Mouse (Mus musculus) thymus, adult 2 months (tissue): ENCODE measurements at regions not wholly inside any gene's neighbourhood (a gene's known extent, or its start where the extent isn't known, plus 50 kb on each side); places are given as distances from the start of the nearest gene placed in this dataset.

Experiments used
- DNase-seq: peaks from one replicate; pipeline ENCODE4 v3.0.0; 2021
- H3K27ac ChIP-seq: fragments of 200-500 bp; 2 replicates; pipeline ENCODE4 v1.5.1; 2012; ENCODE audit warnings: low read length, control low read depth; ENCODE audit not compliant: control insufficient read depth, insufficient read depth
- H3K27me3 ChIP-seq: fragments of 200-500 bp; 2 replicates; pipeline ENCODE4 v1.6.1; 2012; ENCODE audit warnings: mild to moderate bottlenecking, low read length, moderate library complexity, mixed read lengths; ENCODE audit not compliant: control insufficient read depth, insufficient read depth
- H3K36me3 ChIP-seq: fragments of 200-500 bp; 2 replicates; pipeline ENCODE4 v1.6.1; 2012; ENCODE audit warnings: mild to moderate bottlenecking, low read length, moderate library complexity; ENCODE audit not compliant: control insufficient read depth, insufficient read depth
- H3K4me1 ChIP-seq: fragments of 200-500 bp; replicated peaks from 2 replicates; pipeline ENCODE4 v1.6.1; 2012; ENCODE audit warnings: low read length; ENCODE audit not compliant: control insufficient read depth, insufficient read depth
- H3K4me3 ChIP-seq: fragments of 200-500 bp; 2 replicates; pipeline ENCODE4 v1.5.1; 2012; ENCODE audit warnings: mild to moderate bottlenecking, low read length, control low read depth, moderate library complexity; ENCODE audit not compliant: control insufficient read depth, insufficient read depth
- CTCF ChIP-seq: fragments of 200-500 bp; IDR thresholded peaks from 2 replicates; pipeline ENCODE4 v1.5.1; 2012; ENCODE audit warnings: mild to moderate bottlenecking, control low read depth, low read length, moderate library complexity, borderline replicate concordance; ENCODE audit not compliant: control insufficient read depth, poor library complexity, insufficient read depth; ENCODE audit errors: extremely low read depth
- POLR2A ChIP-seq: fragments of 200-500 bp; IDR thresholded peaks from 2 replicates; pipeline ENCODE4 v1.6.1; 2012; ENCODE audit warnings: mild to moderate bottlenecking, low read length, control low read depth, moderate library complexity; ENCODE audit not compliant: control insufficient read depth, poor library complexity, insufficient read depth; ENCODE audit errors: extremely low read depth
- WGBS: fragments of 180-500 bp; shearing (Covaris S2); methylation state at CpG from one replicate; pipeline ENCODE4 v1.1.7; 2018; 5-methylcytosine and 5-hydroxymethylcytosine counted together

GRCm38 (mm10) chr13:111193919-111194318, 60.9 kb upstream of the Actbl2 start:
- no peak for TF ChIP-seq POLR2A
- TF ChIP-seq CTCF: no peak
- Histone ChIP-seq H3K36me3 (no peaks in the 10 kb centered on the region), H3K27me3 (no peaks in the 10 kb centered on the region), H3K4me1 (no peaks in the 10 kb centered on the region), H3K27ac (no peak overlapping the region), H3K4me3 (no peak overlapping the region)
- 76% methylated on average over 2 of the region's 2 CpGs for WGBS
- DNase-seq: no peak

- H3K27me3 ChIP-seq: no peaks in the 10 kb centered on the region
- H3K4me3 ChIP-seq: no peak overlapping the region
- H3K4me1 ChIP-seq: no peaks in the 10 kb centered on the region
- no peak overlapping the region for H3K27ac ChIP-seq
- no peak for DNase-seq
- no peaks in the 10 kb centered on the region for H3K36me3 ChIP-seq
- TF ChIP-seq CTCF (no peak), POLR2A (no peak)
- WGBS: 87% methylated on average over 7 of the region's 7 CpGs
These were observed 60.5 kb upstream of the Actbl2 start for GRCm38 (mm10) chr13:111194337-111194736.

GRCm38 (mm10) chr13:111201532-111201931, 53.3 kb upstream of the Actbl2 start:
- TF ChIP-seq POLR2A (no peak), CTCF (no peak)
- H3K4me3 ChIP-seq: no peak overlapping the region
- H3K4me1 ChIP-seq: no peaks in the 10 kb centered on the region
- no peak for DNase-seq
- WGBS: 82% methylated on average over 3 of the region's 3 CpGs
- H3K27ac ChIP-seq: no peak overlapping the region
- H3K36me3 ChIP-seq: no peaks in the 10 kb centered on the region
- H3K27me3 ChIP-seq: no peaks in the 10 kb centered on the region

GRCm38 (mm10) chr13:111204580-111205285, 50.1 kb upstream of the Actbl2 start:
- 86% methylated on average over 11 of the region's 11 CpGs for WGBS
- H3K36me3 ChIP-seq: no peaks in the 10 kb centered on the region
- H3K27me3 ChIP-seq: no peaks in the 10 kb centered on the region
- no peak overlapping the region for H3K27ac ChIP-seq
- DNase-seq: no peak
- no peak overlapping the region for H3K4me3 ChIP-seq
- H3K4me1 ChIP-seq: no peaks in the 10 kb centered on the region
- TF ChIP-seq CTCF (no peak), POLR2A (no peak)
